Mouse (Mus musculus) neural tube, embryonic 12.5 days (tissue): ENCODE measurements around the gene Ncoa5. TPM values are rescaled to one million over a fixed set of nuclear protein-coding genes. Genes with fewer than 3 reads are reported as not detected.

Experiments
- ATAC-seq: fragments of 200-750 bp; cut with Nextera tagmentation; 2 replicates; pipeline ENCODE4 v1.8.0; 2017; ENCODE audit warnings: low read depth, mild to moderate bottlenecking, moderate TSS enrichment, moderate library complexity; ENCODE audit not compliant: low FRiP score
- H3K27ac ChIP-seq: fragments of 300-500 bp; sonication (generic); 2 replicates; pipeline ENCODE4 v1.5.1; 2016
- H3K27me3 ChIP-seq: fragments of 300-500 bp; sonication (generic); replicated peaks from 2 replicates; pipeline ENCODE4 v1.6.1; 2016; ENCODE audit warnings: mild to moderate bottlenecking
- H3K36me3 ChIP-seq: fragments of 300-500 bp; sonication (generic); 2 replicates; pipeline ENCODE4 v1.6.1; 2016; ENCODE audit warnings: mild to moderate bottlenecking
- H3K4me1 ChIP-seq: fragments of 300-500 bp; sonication (generic); 2 replicates; pipeline ENCODE4 v1.6.1; 2016
- H3K4me2 ChIP-seq: fragments of 300-500 bp; sonication (generic); replicated peaks from 2 replicates; pipeline ENCODE4 v1.6.1; 2016; ENCODE audit warnings: mild to moderate bottlenecking
- H3K4me3 ChIP-seq: fragments of 300-500 bp; sonication (generic); 2 replicates; pipeline ENCODE4 v1.5.1; 2016
- H3K9ac ChIP-seq: fragments of 300-500 bp; sonication (generic); 2 replicates; pipeline ENCODE4 v1.6.1; 2016; ENCODE audit warnings: mild to moderate bottlenecking
- H3K9me3 ChIP-seq: fragments of 300-500 bp; sonication (generic); 2 replicates; pipeline ENCODE4 v1.6.1; 2016; ENCODE audit warnings: mild to moderate bottlenecking
- WGBS: fragments of 180-500 bp; shearing (Covaris S2); methylation state at CpG from one replicate; pipeline ENCODE4 v1.1.7; 2016; 5-methylcytosine and 5-hydroxymethylcytosine counted together
- polyA plus RNA-seq: library from polyadenylated mRNA; unstranded; fragments of >200 nt; fragmentation: Nextera tagmentation; extraction: Ambion mirVana; gene quantifications from 2 replicates; pipeline ENCODE4 v1.2.1, GENCODE M21; 2016

Gene Ncoa5
- polyA plus RNA-seq, 1 experiment from 2014 or later: 123 TPM

DNA sequence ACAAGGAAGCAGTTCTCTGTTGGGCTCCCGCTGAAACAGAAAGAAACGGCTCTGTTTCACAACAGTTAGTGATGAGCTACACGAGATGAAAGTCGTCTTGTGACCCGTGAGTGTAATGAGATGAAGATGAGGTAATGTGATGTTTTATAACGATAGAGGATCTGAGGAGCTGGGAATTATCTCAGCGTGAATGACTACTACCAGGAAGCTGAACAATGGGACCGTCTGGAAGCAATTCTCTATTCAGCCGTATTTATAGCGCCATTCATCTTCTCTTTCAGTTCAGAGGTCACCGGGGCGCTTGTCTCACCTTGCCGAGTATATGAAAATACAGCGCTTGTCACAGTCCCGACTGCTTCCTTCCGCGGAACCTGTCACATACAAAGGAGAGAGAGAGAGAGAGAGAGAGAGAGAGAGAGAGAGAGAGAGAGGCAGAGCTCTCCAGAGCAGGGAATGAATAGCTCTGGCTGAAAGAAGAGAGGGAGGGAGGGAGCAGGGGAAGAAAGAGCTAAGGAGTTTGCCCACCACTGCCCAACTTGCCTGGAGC, 8.5 kb upstream of the Ncoa5 start:
- H3K9ac ChIP-seq: no peak overlapping the region
- H3K4me2 ChIP-seq: peak overlapping the region; percentile 47
- H3K27me3 ChIP-seq: no peaks in the 10 kb centered on the region
- H3K36me3 ChIP-seq: no peaks in the 10 kb centered on the region
- H3K27ac ChIP-seq: peak overlapping the region; percentile 55; the same call in 1 of the 2 replicates
- no peaks in the 10 kb centered on the region for H3K9me3 ChIP-seq
- H3K4me3 ChIP-seq: no peak overlapping the region
- H3K4me1 ChIP-seq: peaks cover 9% of the 10 kb centered on the region
- under 1% methylated on average over 17 of the region's 17 CpGs for WGBS
- peak; percentile 55 for ATAC-seq

DNA sequence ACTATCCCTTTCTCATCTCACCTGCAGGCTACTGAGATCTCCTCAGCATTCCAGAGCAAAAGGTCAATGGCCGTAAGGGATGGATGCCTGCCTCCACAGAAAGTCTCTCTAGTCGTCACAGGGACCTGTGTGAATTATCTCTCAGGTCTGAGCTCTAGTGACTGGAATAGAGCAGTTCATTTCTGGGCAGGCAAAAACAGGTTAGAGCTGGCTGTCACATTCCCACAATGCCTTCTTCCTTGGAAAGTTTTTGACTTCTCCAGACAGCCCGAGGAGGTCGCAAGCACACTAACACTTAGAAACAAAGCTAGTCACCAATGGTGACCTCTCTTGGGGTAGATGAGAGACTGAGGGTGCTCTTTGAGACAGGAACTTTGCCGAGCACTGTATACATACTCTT, 7.5 kb upstream of the Ncoa5 start:
- Histone ChIP-seq H3K4me3 (no peak overlapping the region), H3K36me3 (no peaks in the 10 kb centered on the region), H3K27ac (no peak overlapping the region), H3K4me2 (no peak overlapping the region), H3K9me3 (no peaks in the 10 kb centered on the region), H3K9ac (no peak overlapping the region), H3K4me1 (peaks cover 9% of the 10 kb centered on the region), H3K27me3 (no peaks in the 10 kb centered on the region)
- no peak for ATAC-seq
- WGBS: 65% methylated on average over 5 of the region's 5 CpGs

DNA sequence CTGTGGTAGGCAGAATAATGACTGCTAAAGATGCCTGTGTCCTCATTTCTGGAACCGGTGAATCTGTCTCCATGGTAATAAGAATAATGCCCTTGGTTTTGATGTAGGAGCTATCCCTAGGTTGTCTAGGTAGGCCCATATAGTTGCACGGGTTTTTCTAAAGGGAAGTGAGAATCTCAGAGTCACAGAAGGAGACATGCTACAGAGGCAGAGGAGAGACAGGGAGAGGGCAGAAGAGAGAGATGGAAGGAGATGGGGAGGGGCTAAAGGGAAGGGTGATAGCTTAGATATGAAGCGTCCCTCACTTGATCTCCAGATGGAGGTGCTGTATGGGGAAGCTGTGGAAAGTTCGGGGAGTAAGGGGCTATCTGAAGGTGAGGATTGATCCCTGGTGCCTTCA, 2.7 kb upstream of the Ncoa5 start:
- no peak for ATAC-seq
- Histone ChIP-seq H3K4me2 (no peak overlapping the region), H3K4me1 (peaks cover 21% of the 10 kb centered on the region), H3K9ac (no peak overlapping the region), H3K27ac (no peak overlapping the region), H3K27me3 (no peaks in the 10 kb centered on the region), H3K36me3 (no peaks in the 10 kb centered on the region), H3K9me3 (no peaks in the 10 kb centered on the region), H3K4me3 (no peak overlapping the region)
- 74% methylated on average over 4 of the region's 4 CpGs for WGBS

DNA sequence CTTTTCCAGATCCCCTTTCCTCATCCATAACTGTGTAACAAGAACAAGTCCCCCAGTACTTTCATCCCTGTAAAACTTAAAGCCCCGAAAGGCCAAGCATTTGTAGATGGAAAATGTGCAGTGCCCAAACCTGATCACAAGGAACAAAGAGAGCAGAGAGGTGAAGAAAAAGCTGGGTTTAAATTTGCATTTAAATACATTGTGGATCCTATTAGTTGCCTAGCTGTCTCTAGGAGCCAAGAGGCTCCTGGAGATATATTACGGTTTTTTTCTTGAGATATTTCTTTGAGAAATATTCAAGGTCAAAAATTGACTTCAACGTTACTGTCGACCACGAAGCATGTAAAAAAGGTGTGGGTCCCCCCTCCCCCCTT, 378 bp upstream of the Ncoa5 start:
- Histone ChIP-seq H3K36me3 (no peaks in the 10 kb centered on the region), H3K27ac (peak overlapping the region; percentile 74; the same call in 1 of the 2 replicates), H3K4me3 (peak overlapping the region; percentile 92; the same call in 1 of the 2 replicates), H3K4me1 (peaks cover 33% of the 10 kb centered on the region), H3K4me2 (peak overlapping the region; percentile 88), H3K9me3 (no peaks in the 10 kb centered on the region), H3K9ac (no peak overlapping the region; the same call in 1 of the 2 replicates), H3K27me3 (no peaks in the 10 kb centered on the region)
- 14% methylated on average over 5 of the region's 5 CpGs for WGBS
- ATAC-seq: no peak; the same call in 1 of the 2 replicates

DNA sequence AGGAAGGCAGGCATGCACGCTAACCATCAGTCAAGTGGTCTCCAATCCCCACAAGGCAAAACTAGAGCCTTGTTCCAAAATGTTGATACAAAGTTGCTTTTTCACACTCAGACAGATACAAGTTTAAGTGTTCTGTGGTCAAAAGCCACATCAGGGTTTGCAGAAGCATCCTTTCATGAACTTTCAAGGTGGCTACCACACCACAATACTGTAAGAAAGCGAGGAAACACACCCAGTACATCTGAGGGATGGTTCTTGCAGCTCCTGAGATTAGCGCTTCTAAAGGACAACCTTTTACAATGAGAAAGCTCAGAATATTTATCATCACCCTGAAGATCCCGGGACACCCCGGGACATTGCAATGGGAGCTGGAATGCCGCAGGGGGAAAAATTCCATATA, 1.4 kb downstream of the Ncoa5 start:
- H3K9ac ChIP-seq: peak overlapping the region; percentile 99; the same call in 1 of the 2 replicates
- H3K27ac ChIP-seq: no peak overlapping the region

DNA sequence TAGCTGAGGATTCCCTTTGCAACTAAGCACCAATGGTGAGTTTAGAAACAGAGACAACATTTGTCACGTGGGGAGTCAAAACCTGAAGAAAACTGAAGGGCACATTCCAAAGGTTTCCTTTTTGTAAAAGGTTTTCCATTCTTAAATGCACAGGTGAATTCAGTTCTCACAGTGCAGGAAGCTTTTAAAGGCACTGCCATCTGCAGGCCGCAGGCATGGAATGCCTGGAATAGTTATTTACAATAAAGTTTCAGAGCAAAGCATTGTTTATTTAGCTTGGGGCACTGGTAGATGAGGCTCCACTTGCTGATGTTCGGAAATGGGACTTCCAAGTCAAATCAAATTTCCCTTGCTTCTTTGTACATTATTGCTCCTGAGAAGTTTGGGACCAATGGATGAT, 2.1 kb downstream of the Ncoa5 start:
- Histone ChIP-seq H3K4me3 (no peak overlapping the region), H3K4me2 (peak overlapping the region; percentile 88), H3K4me1 (peaks cover 39% of the 10 kb centered on the region), H3K9ac (no peak overlapping the region), H3K27me3 (no peaks in the 10 kb centered on the region), H3K27ac (no peak overlapping the region), H3K9me3 (no peaks in the 10 kb centered on the region), H3K36me3 (no peaks in the 10 kb centered on the region)
- no peak for ATAC-seq
- 61% methylated on average over 3 of the region's 3 CpGs for WGBS

More for the DNA sequence above, 1.4 kb downstream of the Ncoa5 start:
- no peaks in the 10 kb centered on the region for H3K36me3 ChIP-seq
- peak overlapping the region; percentile 88 for H3K4me2 ChIP-seq
- H3K9me3 ChIP-seq: no peaks in the 10 kb centered on the region
- no peaks in the 10 kb centered on the region for H3K27me3 ChIP-seq
- 48% methylated on average over 6 of the region's 6 CpGs for WGBS
- peak overlapping the region; percentile 92 for H3K4me3 ChIP-seq
- ATAC-seq: no peak
- peaks cover 39% of the 10 kb centered on the region for H3K4me1 ChIP-seq

DNA sequence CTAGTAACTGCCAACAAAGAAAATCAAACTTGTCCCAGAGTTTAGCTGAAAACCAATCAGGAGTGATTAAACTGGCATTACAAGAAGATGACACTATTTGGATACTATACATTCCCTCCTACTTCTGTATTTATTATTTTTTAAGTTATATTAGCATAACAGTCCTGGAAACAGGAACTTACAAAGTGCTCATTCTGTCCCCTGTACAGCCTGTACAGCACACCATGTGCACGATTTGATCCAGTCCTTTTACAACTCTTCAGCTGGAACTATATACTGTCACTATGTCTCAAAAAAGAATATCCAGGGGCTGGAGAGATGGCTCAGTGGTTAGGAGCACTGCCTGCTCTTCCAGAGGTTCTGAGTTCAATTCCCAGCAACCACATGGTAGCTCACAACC, 7.5 kb downstream of the Ncoa5 start:
- Histone ChIP-seq H3K4me3 (no peak overlapping the region), H3K4me1 (peaks cover 15% of the 10 kb centered on the region), H3K27me3 (no peaks in the 10 kb centered on the region), H3K36me3 (peaks cover 8% of the 10 kb centered on the region), H3K9ac (no peak overlapping the region), H3K4me2 (no peak overlapping the region), H3K27ac (no peak overlapping the region), H3K9me3 (no peaks in the 10 kb centered on the region)
- ATAC-seq: no peak
- WGBS: 84% methylated on average over 1 of the region's 1 CpGs

DNA sequence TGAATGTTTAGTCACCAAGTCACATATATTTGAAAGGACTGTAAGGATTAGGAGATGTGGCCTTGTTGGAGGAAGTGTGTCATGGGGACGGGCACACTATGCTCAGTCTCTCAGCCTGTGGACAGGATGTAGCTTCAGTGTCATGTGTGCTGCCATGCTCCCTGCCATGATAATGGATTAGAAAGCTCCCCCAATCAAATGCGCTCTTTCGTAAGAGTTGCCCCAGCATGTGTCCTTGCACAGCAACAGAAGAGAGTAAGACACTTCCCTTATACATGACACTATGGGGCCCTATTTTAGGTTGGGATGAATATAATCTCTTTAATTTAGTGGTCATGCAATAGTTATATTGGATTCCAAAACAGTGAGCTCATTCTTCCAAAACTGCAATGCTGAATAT, 14.2 kb downstream of the Ncoa5 start:
- Histone ChIP-seq H3K27ac (no peak overlapping the region), H3K36me3 (peaks cover 31% of the 10 kb centered on the region), H3K4me2 (no peak overlapping the region), H3K9me3 (no peaks in the 10 kb centered on the region), H3K4me1 (no peaks in the 10 kb centered on the region), H3K27me3 (no peaks in the 10 kb centered on the region), H3K4me3 (no peak overlapping the region), H3K9ac (no peak overlapping the region)
- WGBS: 82% methylated on average over 3 of the region's 3 CpGs
- ATAC-seq: no peak

DNA sequence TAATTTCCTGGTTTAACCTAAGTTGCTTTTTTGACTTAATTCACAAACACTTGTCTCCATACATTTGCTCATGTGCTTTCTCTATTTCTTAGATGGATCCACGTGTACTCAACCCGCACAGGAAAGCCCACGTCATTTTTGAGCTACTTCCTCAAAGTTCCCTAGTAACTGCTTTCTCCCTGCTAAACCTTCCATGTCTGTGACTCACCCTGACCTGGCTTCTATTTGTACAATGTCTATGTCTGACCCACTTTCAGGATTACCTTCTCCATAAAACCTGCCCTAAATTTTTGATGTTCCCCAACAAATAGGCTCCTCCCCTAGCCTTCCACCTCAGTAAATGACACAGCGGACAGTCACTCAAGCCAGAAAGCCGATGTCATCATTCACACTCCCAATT, 19.7 kb downstream of the Ncoa5 start:
- H3K4me1 ChIP-seq: no peaks in the 10 kb centered on the region
- peaks cover 52% of the 10 kb centered on the region for H3K36me3 ChIP-seq
- H3K27ac ChIP-seq: no peak overlapping the region
- H3K9ac ChIP-seq: no peak overlapping the region
- no peaks in the 10 kb centered on the region for H3K27me3 ChIP-seq
- 95% methylated on average over 5 of the region's 5 CpGs for WGBS
- H3K4me2 ChIP-seq: no peak overlapping the region
- H3K9me3 ChIP-seq: no peaks in the 10 kb centered on the region
- no peak for ATAC-seq
- no peak overlapping the region for H3K4me3 ChIP-seq

DNA sequence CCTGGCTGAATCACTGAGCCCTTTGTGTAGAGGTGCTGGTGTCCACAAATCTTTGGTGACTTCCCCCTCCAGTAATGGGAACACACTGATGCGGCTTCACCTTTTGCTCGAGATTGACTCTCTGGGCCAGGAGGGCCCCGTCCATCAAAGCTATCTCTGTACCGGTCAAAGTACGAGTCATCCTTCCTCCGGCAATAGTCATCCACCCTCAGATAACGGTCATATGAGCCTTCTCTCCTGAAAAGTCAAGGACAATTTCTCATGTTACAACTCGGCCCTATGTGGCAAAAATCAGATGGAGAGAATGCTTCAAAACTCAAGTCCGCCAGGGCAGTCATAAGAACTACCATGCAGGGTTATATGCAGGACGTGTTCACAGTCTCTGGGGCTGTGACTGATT, 24.3 kb downstream of the Ncoa5 start:
- H3K4me1 ChIP-seq: no peaks in the 10 kb centered on the region
- H3K4me3 ChIP-seq: no peak overlapping the region
- no peaks in the 10 kb centered on the region for H3K27me3 ChIP-seq
- WGBS: 92% methylated on average over 10 of the region's 10 CpGs
- peaks cover 84% of the 10 kb centered on the region for H3K36me3 ChIP-seq
- no peaks in the 10 kb centered on the region for H3K9me3 ChIP-seq
- ATAC-seq: no peak
- no peak overlapping the region for H3K27ac ChIP-seq
- no peak overlapping the region for H3K4me2 ChIP-seq
- H3K9ac ChIP-seq: no peak overlapping the region

DNA sequence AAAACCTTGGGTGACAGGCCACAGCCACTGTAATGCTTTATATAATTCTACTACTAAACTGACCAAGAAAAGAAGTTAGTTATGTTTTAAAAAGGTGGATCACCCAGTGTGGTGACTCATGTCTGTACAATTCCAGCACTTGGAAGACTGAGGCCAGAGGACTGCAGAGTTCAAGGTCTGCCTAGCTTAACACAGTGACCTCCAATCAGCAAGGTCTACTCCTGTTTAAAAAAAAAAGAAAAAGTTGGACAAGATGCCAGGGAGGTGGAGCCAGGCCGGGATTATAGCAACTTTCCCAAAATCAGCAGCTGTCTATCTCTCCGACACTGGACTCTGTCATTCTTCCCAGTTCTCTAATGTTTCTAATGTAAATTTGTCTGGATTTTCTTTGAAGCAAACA, 25.1 kb downstream of the Ncoa5 start:
- Histone ChIP-seq H3K9me3 (no peaks in the 10 kb centered on the region), H3K4me2 (no peak overlapping the region), H3K27ac (no peak overlapping the region), H3K9ac (no peak overlapping the region), H3K27me3 (no peaks in the 10 kb centered on the region), H3K4me1 (no peaks in the 10 kb centered on the region), H3K36me3 (peaks cover 91% of the 10 kb centered on the region), H3K4me3 (no peak overlapping the region)
- ATAC-seq: no peak
- WGBS: 92% methylated on average over 2 of the region's 2 CpGs

DNA sequence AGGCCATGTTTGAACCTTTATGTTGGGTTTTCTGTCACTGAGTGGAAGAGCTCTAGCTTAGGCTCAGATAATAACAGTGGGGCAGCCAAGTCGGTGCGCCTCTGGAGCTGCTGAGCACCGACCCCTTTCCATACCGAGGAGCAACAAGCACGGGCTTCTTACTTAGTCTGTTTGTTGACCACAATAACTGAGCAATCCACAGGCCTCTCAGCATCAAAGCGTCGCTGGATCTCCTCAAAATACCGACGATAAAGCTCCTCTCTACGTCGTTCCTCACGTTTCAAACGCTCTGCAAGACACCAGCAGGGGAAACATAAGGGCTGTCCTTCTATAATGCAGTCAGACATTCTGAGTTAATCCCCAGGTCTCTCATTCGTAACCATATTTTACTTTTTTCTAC, 25.5 kb downstream of the Ncoa5 start:
- Histone ChIP-seq H3K4me2 (no peak overlapping the region), H3K4me3 (no peak overlapping the region), H3K4me1 (no peaks in the 10 kb centered on the region), H3K27ac (no peak overlapping the region), H3K36me3 (peaks cover 92% of the 10 kb centered on the region), H3K27me3 (no peaks in the 10 kb centered on the region), H3K9me3 (no peaks in the 10 kb centered on the region), H3K9ac (no peak overlapping the region)
- no peak for ATAC-seq
- 95% methylated on average over 14 of the region's 14 CpGs for WGBS

DNA sequence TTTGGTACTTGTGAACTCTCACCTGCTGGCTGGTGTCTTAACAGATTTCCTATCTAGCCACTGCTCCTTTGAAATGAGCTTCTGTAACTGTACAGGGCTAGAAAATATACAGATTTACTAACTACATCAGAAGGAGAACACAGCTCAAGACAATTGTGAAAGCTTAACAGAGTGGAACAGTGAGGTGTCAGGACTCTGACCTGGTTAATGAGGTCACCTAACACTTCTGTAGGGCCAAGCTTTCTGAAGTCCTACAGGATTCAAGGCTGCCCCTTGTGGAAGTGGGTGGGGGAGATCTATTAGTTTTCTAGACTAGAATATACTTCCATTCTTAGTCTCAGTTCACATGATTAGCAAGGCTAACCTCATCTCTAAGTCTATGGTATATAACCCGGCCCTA, 26.7 kb downstream of the Ncoa5 start:
- no peak for ATAC-seq
- Histone ChIP-seq H3K36me3 (peaks cover 99% of the 10 kb centered on the region), H3K9ac (no peak overlapping the region), H3K4me1 (no peaks in the 10 kb centered on the region), H3K27me3 (no peaks in the 10 kb centered on the region), H3K4me3 (no peak overlapping the region), H3K9me3 (no peaks in the 10 kb centered on the region), H3K27ac (no peak overlapping the region), H3K4me2 (no peak overlapping the region)
- 93% methylated on average over 1 of the region's 1 CpGs for WGBS
